Mouse (Mus musculus): Measurements from ENCODE around the gene Gch1.
"Not testable (repeated sequence)": the region's sequence is repeated elsewhere in the genome, so short reads cannot be mapped to it uniquely, and the experiment has no call there.

Gene Gch1

GRCm38 (mm10) chr14:47165741-47166140, 23.5 kb downstream of the Gch1 start:
- no peak for DNase-seq (ENCODE audit: low read depth, low spot score)

GRCm38 (mm10) chr14:47165117-47165516, 24.1 kb downstream of the Gch1 start:
- DNase-seq (ENCODE audit: low read depth, low spot score), result no peak

GRCm38 (mm10) chr14:47161921-47162427, 27.2 kb downstream of the Gch1 start:
- DNase-seq (ENCODE audit: low read depth, low spot score), result no peak

- DNase-seq (ENCODE audit: low read depth, low spot score), result no peak
Measured at GRCm38 (mm10) chr14:47160051-47160640, 29.1 kb downstream of the Gch1 start.

DNA sequence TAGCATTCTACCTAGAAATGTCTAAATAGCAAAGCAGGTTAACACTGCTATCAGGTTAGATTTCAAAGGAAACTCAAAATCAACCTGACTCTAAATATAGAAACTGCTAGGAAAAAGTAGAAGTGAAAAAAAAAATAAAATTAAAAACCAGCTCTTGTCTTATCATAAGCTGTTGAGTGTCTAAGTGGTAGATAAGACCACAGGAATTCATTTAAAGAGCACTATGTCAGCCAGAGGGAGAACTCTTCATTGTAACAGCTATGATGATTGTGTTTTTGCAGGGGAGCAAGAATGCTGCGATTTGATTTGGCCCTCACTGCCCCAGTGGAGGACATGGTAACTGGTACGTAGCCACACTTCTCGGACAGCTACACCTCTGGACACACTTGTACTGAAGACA, 34.9 kb downstream of the Gch1 start:
- no peak for DNase-seq (ENCODE audit: low read depth, low spot score)

DNA sequence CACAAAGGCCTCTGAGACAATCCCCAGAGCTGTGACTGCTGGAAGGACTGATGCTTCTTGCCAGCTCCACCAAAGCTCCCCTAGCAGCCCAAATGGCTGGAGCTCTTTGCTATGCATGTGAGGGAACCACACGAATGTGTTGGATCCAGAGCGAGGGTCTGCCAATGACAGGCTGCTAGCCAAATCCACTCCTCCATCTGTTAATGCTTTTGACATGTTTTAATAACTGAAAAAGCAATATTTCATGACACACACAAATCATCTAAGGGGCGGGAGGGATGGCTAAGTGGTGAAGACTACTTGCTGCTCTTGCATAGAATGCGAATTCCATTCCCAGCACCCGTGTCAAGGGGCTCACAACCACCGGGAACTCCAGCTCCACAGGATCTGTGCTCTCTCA, 37.9 kb downstream of the Gch1 start:
- no peak for DNase-seq (ENCODE audit: low read depth, low spot score)

- DNase-seq (ENCODE audit: low read depth, low spot score), result no peak
Measured at GRCm38 (mm10) chr14:47144326-47144725, 44.9 kb downstream of the Gch1 start.

DNA sequence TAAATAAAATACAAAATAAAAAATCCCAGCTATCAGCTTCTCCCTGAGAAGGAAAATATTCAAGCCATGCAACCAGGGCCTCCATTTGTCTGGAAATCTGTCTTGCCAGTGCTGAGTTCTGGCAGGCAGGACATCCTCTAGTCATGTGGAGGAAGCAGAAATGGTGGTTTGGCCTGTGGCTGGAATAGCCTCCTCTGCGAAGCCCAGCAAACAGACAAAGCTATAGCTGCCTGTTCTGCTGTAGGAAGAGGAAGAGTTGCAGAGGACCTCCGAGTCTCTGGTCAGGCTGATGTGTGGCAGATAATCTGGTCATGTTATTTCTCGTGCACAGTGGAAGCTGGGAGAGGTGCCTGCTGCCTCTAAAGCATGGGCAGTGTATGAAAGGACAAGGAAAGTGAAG, 50.4 kb downstream of the Gch1 start:
- no peak for DNase-seq (ENCODE audit: low read depth, low spot score)

DNA sequence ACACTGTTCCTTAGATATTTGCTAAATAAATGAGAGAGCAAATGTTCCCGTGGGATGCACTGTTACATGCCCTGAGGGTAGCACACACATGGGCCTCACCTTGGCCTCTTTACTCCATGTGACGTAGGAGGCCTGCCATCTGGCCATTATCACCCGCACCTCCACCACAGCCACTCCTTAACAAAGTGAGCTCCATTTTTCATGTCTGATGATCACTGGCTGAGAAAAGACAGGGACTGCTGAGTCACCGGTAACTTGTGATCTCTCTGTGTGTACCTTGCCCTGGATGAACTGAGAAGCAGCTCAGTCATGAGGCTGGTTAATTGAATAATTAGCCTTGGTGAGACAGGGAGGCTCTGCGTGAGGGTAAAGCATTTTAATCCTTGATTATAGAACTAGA, 52.6 kb downstream of the Gch1 start:
- no peak for DNase-seq (ENCODE audit: low read depth, low spot score)

- no peak for DNase-seq (ENCODE audit: low read depth, low spot score)
Measured at GRCm38 (mm10) chr14:47133948-47134347, 55.3 kb downstream of the Gch1 start.

GRCm38 (mm10) chr14:47127987-47128386, 61.2 kb downstream of the Gch1 start:
- DNase-seq (ENCODE audit: low read depth, low spot score), result no peak

DNA sequence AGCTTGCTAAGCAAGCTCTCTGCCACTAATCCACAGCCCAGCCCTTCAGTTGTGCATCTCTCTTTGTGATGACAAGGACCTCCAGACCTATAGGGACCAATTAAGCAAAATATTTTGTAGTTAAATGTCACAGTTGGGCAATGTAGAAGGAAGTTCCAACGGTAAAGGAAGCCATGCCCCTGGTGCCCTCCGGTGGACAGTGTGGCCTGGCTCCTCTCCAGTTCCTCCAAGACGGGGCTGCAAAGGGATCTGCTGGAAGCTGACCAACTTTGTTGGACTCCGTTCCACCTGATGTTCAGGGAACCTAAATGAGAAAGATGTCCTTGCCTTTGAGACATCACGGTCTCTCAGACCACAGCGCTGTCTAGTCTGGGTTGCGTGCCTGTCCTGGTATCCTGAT, 71.7 kb downstream of the Gch1 start:
- DNase-seq (ENCODE audit: low read depth, low spot score), result no peak

- no peak for DNase-seq (ENCODE audit: low read depth, low spot score)
Measured at GRCm38 (mm10) chr14:47116062-47116762, 73.0 kb downstream of the Gch1 start.

DNA sequence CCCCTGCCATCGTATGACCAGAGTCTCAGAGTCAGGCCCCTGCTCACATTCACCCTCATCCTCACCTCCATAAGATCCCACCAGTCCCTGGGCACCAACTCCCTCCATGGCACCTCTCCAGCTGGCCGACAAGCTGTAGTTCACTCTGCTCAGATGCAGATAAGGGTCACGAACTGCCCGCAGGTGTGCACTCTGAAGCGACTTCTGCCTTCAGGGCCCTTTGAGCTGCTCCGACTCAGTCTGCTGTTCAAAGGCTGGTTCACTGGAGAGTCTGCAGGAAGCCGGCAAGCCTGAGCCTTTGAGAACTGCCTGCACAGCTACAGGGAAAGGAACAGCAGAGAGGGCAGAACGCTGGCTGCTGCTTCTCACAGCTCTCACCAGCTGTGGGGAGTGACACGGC, 74.1 kb downstream of the Gch1 start:
- no peak for DNase-seq (ENCODE audit: low read depth, low spot score)

DNA sequence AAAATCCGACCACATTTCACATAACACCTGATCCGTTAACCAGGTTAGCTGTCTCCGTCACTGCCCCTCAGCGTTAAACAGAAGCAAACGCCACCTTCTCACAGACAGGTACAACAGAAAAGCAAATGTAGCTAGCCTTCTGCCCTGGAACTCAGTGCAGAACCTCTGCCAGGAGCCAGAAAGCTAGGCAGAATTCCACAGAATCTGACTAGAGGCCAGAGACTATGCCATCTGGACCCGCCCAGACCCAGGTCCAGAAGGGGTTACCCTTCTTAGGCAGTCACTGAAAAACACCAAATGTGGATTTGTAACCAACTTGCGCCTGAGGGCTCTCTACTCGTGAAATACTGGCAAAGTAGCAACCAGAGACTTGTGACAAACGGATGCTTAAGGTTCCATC, 77.9 kb downstream of the Gch1 start:
- no peak for DNase-seq (ENCODE audit: low read depth, low spot score)

GRCm38 (mm10) chr14:47110391-47110790, 78.8 kb downstream of the Gch1 start:
- DNase-seq (ENCODE audit: low read depth, low spot score), result not testable (repeated sequence)

DNA sequence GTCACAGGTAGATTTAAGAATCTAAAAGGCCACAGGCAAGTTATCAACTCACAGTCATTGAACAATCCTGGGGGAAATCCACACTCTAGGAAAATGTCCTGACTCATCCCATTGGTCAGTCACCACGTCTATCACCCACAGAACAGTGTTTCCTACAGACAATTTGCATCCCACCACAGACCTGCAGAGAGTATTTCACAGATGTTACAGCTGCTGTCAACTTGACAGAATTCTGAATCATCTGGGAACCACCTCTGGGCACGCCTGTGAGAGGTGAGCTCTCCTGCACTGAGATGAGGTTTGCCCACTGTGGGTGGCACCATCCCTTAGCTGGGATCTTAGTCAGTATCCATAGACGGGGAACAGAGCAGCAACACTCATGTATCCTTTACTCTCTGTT, 81.8 kb downstream of the Gch1 start:
- no peak for DNase-seq (ENCODE audit: low read depth, low spot score)

DNA sequence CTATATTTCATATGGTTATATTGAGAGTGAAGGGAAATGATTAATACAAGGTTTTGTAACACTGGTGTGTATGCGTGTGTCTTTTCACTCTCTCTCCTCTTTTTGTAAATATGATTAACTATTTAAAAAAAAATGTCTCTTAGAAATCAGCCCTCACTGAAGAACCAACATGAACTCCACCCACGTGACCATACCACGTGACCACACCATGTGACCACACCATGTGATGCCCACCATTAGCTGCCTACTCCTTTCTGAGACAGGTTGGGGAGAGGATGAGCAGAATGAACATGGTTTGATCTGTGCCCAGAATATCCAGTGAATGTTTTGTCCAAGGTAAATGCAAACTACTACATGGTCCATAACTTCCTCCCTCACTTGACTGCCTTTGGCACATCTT, 83.5 kb downstream of the Gch1 start:
- no peak for DNase-seq (ENCODE audit: low read depth, low spot score)

DNA sequence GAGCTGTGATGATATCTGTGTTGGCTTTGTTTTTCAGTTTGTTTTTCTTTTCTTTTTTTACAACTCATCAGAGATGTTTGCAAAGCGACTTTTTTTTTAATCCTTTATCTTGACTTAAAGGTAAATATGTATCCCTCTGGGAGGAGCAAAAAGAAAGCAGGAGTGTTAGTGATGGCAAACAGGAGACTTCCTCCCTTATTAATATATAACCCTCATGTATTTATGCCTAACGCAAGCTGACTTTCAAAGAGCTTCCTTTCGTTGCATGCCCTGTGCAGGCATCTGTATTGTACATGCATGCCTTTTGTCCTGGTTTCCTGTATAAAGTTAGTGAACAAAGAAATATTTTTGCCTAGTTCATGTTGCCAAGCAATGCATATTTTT, 84.0 kb downstream of the Gch1 start:
- DNase-seq (ENCODE audit: low read depth, low spot score), result no peak

GRCm38 (mm10) chr14:47104246-47105173, 84.7 kb downstream of the Gch1 start:
- no peak for DNase-seq (ENCODE audit: low read depth, low spot score)
